Mouse (Mus musculus) myocyte (in vitro differentiated cells): ENCODE results near the gene Slc27a2.

Experiments used
- MAX ChIP-seq: IDR thresholded peaks from one replicate; pipeline ENCODE4 v1.6.1; 2011; ENCODE audit warnings: low read depth, mild to moderate bottlenecking, control low read depth
- MYOG ChIP-seq, 3 experiments: IDR thresholded peaks; one replicate each; pipeline ENCODE4 v1.6.1; 2011; ENCODE audit warnings: control low read depth in 2 of 3, low read depth in 2 of 3, mild to moderate bottlenecking in 2 of 3; ENCODE audit not compliant: insufficient read length in 2 of 3, control insufficient read depth in 1 of 3, insufficient read depth in 1 of 3
- SRF ChIP-seq: IDR thresholded peaks from one replicate; pipeline ENCODE4 v1.6.1; 2011; ENCODE audit warnings: low read depth; ENCODE audit not compliant: control insufficient read depth, insufficient read length

- no peak for TF ChIP-seq MYOG (IDR thresholded peaks at IDR 0.05; ENCODE audit: control insufficient read depth in 1 of 3, insufficient read depth in 1 of 3, insufficient read length in 2 of 3, low read depth in 2 of 3)
- no peak for TF ChIP-seq SRF
- TF ChIP-seq MAX: no peak
These were observed 63.1 kb downstream of the Slc27a2 start for GRCm38 (mm10) chr2:126615355-126615754.
